Mouse (Mus musculus): ENCODE measurements around the gene Mlf2. TPM values are rescaled to one million over a fixed set of nuclear protein-coding genes. Genes with fewer than 3 reads are reported as not detected.
"Not testable (repeated sequence)": the region's sequence is repeated elsewhere in the genome, so short reads cannot be mapped to it uniquely, and the experiment has no call there.

The Mlf2 gene
- 274 and 276 TPM in 2 replicates for total RNA-seq (2021)
- long read RNA-seq, experiment 1, transcript Mlf2-202 (9 exons, 1,475 nt): major isoform, 398 of 478 reads
- long read RNA-seq, experiment 1, transcript Mlf2-201 (9 exons, 1,451 nt): minor isoform, 13 of 478 reads
- long read RNA-seq, experiment 1, partial matches to known transcripts: 42 of 478 reads
- long read RNA-seq, experiment 1, other reads (novel, unspliced or antisense): 25 of 478 reads
- long read RNA-seq, experiment 2, transcript Mlf2-201 (9 exons, 1,451 nt): minor isoform, 10 of 358 reads
- long read RNA-seq, experiment 2, transcript Mlf2-202 (9 exons, 1,475 nt): major isoform, 290 of 358 reads
- long read RNA-seq, experiment 2, partial matches to known transcripts: 38 of 358 reads
- long read RNA-seq, experiment 2, other reads (novel, unspliced or antisense): 20 of 358 reads

DNA sequence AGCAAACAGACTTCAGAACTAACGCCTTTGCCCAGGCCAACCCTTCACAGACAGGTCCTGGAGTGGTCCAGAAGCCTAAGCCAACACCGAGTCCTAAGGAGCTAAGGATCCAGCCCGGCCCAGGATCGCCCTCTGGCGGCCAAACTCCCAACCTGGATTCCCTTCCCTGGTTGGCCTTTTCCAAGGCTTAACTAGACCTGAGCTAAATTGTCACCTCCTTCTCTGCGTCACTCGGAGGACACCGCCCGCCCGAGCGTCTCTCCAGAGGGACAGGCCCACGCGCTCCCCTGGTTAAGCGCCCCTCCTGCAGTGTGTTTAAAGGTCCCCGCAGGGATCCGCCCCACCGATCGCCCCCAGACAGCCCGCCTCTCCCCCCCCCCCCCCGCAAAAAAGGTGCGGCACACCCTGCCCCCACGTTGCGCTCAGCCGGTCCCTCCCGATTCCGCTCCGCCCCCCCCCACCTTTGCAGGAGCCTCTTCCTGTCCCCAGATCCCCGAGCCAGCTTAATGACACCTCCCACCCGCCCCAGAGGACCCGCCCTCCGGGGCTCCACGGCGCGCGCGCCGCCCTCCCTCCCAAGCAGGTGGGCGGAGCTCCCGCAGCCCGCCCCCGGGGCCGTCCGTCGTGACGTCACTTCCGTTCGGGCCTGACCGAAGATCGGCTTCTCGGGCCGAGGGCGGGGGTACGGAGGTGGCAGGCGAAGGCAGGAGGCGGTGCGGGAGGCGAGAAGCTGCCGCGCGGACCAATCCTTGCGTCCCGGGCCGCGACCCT, at the start of gene Mlf2:
Gene Mlf2, plus strand, starts transcription at position 633 of the 771 bp plus-strand sequence.
- DNase-seq: peak; percentile 100

DNA sequence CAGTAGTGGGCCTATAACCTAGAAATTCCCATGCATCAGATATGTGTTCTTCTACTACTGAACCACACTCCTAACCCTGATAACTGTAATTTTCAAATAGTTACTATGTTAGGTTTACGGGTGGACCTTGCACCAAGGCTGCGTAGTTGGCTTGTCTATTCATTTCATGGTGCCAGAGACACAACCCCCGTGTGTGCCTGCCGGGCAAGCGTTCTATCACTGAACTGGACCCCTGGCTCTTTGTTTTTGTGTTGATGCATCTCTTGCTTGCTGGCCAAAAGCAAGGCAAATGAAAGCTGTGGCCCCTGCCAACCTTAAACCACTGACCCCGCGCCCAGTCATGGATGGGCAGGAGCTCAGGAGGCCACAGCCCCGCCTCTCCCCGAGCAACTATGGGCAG, 49.4 kb upstream of the Mlf2 start:
- DNase-seq: no peak

DNA sequence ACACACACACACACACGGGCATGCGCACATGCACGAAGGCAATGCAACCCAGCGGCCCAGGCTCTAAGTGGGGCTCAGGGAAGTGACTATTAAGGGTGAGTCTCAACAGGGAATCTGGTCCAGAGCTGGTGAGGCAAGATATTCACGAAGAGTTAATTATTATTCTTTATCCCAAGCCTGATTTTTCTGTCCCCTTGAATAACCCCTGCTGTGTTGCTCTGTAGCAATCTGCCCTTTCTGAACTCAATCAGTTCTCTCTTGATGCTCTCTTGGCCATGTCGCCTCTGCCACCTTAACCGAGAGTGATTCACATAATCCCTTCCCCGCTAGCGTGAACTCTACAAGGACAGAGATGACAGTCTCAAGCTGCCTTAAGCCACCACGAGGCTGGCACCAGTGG, 47.8 kb upstream of the Mlf2 start:
- no peak for DNase-seq

DNA sequence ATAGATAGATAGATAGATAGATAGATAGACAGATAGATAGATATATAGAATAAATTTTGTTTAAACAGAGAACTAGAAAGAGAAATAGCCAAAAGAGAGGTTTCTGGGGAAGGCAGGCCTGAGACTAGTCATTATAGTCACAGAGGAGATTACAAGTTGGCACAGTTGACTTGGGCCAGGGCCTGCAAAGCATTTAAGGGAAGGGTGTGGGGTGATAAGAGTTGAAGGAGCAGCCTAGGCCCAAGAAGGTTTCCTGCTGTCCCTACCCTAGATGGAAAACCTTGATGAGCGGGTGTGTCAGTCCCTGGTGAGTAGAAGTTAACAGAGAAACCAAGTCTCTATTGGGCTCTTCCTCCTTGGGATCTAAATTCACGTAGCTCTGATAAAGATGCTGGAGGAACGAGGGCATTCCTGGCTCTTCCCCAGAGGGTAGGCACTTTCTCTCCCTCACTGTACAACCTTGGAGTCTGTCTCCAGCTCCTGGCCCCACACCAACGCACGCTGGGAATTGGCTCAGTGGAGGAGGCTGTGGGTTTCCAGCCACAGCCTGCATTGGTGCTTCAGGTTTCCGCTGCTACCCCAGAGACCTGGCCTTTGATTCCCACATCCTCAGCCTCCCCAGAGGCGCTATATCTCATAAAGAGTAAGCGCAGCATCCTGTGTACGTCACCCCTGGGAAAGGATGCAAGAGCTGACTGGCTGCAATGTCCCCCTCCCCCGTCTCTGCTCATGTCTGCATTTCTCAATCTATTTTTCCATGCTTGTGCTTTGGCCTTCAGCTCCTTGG, 46.3 kb upstream of the Mlf2 start:
- peak; percentile 32 for DNase-seq

DNA sequence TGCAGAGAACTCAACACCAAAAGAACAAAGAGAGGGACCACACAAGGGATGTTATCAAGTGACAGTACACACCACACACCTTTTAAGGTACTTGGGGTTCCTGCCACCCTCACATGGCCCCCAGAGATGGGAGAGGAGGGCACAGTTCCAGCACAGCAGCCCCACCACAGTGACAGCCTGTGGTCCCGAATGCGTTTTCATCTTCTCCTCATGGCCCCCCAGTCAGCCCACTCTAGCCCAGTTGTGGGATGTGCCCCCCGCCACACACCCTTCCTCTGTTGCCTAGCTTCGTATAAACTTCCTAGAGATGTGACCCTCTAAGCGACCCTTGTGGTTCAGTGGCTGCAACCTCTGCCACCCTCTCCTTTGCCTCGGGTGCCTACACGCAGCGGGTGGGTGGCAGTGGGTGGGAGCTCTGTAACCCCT, 45.2 kb upstream of the Mlf2 start:
- no peak for DNase-seq

DNA sequence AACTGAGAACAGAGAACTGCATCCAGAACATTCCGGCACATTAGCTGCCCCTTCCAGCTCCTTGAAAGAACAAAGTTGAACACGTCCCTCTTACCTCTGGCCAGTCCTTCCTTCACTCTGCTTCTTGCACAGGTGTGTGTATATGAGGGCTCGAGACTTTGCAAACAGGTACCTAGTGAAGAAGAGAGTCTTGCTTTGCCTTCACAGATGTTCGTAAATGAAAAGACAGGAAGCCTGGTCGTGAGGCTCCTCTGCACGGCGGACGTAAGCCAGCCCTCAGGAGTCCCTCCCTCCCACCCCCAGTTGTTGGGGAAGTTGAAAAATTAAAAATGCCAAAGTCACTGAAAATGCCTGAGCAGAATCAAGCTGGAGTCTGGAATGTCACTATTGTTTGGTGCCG, 43.2 kb upstream of the Mlf2 start, which contains the start of gene Cd4:
Gene Cd4, minus strand, starts transcription at position 236 of the 400 bp plus-strand sequence.
- no peak for DNase-seq

DNA sequence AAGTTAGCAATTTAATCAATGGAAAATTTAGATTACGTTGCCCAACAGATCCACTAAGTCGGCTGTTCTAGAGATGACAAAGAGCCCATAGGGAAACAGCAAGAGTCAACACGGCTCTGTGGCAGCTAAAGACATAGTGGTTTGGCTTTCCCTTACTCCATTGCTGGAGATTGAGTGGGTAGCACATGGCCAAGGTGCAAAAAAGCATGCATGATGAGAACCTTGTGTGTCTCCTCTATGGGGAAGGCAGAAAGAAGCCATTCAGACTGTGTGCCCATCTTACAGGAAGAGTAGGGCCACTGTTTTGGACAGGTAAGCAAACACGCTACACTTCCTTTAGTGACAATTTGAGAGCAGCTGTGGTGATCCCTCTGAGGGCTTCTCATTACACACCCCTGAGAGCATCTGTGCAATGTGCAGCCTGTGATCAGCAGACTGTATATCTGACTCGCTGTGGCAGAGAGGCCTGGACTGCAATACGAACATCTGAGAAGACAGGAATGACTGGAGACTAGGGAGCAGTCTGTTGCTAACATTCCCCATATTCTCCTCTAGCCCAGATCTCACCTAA, 42.5 kb upstream of the Mlf2 start:
- no peak for DNase-seq

DNA sequence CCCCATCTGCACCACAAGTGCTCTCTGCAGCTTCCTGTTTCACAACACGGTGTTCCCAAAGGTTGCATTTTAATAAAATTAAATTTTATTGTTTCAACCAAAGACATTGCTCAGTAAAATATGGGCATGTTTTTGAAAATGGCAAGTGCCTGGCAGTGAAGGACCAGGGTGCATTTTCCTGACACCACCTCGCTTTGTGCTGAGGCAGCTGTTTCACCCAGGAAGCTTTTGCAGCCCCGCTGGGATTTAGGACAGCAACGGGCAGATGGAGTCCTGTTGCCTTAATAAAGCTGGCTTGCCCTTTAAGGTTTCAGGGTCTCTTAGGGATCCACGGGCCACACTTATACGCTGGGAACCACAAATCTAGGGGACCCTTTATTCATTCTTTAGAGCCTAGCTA, 40.2 kb upstream of the Mlf2 start:
- no peak for DNase-seq

DNA sequence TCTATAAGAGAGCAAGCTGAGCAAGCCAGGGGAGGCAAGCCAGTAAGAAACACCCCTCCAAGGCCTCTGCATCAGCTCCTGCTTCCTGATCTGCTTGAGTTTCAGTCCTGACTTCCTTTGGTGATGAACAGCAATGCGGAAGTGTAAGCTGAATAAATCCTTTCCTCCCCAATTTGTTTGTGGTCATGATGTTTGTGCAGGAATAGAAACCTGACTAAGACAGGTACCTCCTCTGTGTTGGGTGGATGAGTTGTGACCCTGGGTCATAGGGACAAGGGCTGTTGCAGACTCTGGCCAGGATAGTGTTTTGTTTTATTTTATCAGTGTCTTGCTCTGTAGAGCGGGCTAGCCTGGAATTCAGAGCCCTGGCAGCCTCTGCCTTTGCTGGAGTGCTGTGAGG, 37.1 kb upstream of the Mlf2 start:
- DNase-seq: not testable (repeated sequence)

DNA sequence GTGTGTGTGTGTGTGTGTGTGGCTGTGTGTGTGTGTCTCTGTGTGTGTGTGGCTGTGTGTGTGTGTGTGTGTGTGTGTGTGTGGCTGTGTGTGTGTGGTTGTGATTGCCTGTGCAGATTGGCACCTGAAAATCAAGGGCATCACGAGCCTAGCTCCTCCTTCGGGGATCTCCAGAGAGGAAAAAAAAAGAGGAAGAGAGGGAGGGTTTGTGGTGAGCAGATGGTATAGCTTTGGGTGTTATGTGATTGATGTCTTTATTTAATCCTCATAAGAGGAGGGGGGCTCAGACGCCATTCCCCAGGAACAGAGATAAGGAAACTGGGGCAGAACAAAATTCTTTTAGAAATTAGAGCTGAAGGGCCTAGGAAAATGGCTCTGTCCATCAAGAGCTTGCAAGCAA, 32.8 kb upstream of the Mlf2 start:
- no peak for DNase-seq

DNA sequence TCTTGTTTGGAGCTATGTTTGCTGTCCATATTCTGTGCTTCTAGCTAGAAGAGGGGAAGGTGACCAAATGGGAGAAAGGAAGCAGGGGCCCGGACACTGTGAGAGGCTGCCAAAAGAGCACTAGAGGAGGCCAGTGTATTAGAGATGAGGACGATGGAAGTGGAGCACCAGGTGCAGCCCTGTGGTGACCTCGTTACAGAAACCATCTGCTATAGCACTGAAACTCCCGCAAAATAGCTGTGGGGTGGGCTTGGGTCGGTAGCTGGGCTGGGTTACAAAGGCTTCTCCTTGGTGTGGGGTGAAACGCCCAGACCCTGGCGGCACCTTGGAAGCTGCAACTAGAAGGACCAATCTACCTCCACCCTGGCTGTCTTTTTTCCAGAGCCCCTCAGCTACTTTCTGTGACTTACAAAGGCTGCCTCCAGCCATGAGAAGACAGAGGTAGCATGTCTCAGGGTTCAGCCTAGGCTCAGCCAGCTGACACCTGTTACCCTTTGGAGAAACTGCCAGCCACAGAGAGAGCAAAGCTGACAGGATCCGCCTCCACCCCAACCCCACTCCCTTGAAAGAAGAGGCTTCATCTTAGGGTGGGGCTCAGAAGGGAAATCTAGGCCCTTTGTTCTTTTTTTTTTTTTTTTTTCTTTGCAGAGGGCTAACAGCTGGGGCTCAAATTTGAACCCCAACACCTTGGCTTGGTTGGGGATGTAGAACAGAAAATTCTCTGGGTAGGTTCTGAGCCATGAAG, 31.0 kb upstream of the Mlf2 start:
- DNase-seq: no peak

DNA sequence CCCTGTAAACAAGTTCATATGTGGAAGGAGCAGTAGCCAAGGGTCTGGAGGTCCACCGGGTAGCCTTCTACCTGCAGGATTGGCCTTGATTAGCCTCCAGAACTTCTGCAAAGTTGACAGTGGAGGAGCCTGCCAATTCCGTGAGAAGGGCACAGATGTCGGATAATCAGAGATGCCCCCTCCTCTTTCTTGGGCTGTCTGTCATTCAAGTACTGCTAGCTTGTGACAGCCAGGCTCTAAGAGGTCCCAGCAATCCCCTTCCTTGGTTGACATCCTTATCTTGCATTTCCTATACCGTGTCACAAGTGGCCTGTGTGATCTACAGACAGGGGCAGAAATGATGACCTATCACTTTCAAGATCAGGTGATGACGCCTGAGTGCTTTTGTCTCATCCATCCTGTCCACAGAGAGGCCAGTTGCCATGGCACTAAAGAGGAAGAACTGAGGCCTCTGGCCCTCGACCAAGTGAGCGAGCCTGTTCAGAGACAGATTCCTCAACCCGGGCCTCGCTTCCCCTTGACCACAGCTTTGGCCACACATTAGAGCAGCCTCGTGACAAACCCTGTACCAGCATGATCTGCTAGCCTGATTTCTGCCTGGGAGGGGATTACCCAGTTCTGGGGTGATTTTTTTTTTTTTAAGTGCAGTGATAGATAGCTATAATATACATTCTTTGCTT, 30.2 kb upstream of the Mlf2 start:
- no peak for DNase-seq

DNA sequence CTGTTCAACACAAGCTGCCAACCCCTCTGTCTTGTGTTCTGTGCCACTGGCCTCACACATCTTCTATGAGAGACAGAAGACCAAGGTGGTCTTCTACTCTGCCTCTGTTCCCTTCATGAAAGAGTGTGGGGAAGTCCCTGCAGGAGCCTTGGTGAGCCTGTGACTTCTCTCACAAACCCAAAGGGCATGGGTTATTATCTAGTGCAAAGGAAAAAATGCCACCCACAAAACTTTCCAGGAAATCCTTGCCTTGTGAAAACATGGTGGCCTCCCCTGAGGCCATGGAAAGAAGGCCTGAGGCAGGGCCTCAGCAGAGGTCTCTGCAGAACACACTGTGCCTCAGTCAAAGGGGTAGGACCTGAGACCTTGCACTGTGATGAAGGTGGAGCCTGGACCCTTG, 29.3 kb upstream of the Mlf2 start:
- DNase-seq: no peak

DNA sequence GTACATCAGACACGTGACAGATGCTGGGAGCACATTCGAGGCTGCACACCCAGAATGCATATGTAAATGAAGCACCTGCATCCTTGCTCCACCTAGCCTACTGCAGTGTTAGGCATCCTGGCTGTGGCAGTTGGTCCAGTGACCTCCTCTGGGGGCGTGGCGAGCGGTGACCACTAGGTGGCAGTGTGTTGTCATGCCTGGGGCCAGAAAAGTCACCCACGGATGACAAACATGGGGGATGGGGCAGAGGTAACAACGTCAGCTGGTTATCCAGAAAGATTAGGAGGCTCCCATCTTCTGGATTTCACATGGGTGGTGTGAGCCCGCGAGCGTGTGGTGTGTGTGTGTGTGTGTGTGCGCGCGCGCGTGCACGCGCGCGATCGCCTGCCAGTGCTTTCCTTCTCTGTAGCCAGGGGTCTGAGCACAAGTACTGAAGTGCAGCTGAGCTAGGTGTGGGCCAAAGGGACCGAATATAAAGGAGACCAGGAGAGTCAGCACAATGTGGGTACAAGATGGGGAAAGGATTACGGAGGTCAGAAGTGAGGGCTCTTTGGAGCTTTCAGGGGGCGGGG, 27.5 kb upstream of the Mlf2 start:
- peak; percentile 98 for DNase-seq

DNA sequence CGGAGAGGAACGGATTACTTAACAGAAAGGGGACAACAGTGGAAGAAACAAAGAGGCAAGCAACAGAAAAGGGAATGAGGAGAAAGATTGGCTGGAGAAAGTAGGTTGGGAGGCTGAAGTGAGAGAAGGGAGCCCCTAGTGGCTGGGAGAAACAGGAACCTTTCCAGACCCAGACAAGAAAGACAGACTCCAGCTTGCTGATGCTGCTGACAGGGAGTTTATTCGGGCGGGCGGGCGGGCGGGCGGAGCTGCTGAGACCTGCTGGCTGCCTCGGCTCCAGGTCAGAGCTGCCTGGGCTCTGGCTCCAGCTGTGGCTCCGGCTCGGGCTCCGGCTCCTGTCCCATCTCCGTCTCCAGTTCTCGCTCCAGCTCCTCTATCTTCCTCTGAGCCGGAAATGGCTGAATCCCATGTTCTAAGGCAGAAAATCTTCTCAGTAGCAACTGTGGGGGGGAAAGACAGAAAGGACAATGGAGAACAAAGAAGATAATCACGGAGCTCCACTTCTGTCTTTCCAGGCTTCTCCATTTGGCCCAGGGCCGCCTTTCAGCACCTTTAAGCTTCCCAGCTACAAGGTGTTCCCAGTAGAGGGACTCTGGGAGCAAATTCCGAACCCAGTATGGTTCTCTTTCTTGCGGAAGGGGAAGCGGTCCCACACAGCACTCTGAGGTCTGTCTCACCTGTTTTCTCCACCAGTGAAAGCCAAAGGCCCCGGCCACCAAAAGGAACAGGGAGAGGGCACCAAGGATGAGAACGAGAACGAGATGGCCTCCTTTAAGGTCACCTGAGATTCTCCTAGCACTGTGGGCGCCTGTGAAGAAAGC, 26.8 kb upstream of the Mlf2 start:
- peak; percentile 76 for DNase-seq

DNA sequence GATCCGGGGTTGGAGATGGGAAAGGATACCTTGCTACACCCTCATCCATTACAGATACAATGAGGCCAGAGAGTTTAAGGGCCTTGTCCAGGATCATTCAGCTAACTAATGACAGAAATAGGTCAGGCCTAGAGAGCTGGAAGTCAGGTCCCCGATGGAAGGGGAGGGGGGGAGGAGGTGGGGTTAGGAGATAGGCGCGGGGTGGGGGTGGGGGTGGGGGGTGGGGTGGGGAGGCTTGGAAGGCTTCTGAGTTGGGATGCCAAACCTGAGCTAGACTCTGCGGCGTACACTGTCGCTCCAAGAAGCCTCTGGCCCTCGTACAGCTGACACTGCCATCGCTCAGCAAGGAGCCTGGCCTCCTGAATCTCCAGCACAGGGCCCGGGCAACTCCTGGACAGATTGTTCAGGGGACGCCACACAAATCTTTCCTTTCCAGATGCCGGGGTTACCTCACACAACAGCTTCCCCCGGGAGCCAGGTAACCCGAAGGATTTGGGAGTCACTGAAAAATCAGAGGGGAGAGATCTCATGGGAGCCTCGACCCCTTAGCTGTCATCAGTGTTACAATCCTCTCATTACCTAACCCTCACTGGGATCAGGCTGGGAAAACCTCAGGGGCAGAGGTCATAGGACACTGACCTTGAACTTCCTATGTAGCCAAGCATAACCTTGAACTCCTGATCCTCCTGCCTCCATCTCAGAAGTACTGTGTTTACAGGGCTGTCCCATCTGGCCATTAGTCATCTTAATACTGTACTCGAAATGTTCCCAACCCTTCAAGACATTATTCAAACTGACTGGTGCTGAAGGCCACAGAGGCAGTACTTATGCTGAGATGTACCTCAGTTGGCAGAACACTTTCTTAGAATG, 26.0 kb upstream of the Mlf2 start:
- no peak for DNase-seq

DNA sequence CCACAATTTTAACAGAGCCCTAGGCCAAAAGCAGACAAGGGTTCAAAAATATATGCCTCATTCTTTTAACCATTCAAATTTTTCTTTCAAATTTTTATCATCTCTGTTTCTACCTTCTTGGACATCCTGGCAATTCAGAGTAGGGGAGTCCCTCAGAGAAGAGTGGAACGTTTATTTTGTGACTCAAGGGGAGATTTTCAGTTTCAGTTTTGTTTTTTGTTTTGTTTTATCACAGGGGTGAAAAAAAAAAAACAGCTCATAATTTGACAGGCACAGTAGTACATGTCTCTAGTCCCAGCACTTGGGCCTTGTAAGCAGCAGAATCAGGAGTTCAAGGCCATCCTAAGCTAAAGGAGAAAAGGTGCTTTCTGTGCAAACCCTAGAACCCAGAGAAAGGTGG, 23.4 kb upstream of the Mlf2 start:
- DNase-seq: no peak

DNA sequence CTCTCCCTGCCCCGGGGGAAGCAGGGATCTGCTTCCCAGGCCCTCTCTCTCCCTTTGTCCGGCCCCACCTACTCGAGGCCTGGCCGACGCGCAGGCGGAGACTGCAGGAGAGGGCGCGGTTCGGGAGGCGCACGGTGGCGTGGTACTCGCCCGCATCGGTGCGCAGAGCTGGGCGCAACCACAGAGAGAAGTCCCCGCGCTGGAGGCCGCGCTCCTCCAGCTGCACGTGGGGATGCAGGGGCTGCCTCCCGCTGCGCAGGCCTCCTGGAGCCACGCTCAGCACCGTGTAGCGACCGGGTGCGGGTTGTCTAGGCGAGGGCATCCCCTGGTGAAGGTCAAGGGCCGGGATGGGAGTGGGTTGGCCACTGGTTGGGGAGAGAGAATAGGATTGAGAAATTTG, 21.2 kb upstream of the Mlf2 start:
- DNase-seq: peak; percentile 38

All from adrenal gland, postnatal 14 days (tissue).